Mouse (Mus musculus) ovary, postnatal 36 days (tissue): ENCODE measurements around the gene Lin28a.
A peak's percentile ranks its signal among the peaks of the same experiment; 100 is the strongest.

Experiments used
- DNase-seq: peaks from one replicate; pipeline ENCODE4 v3.0.0; 2022; ENCODE audit warnings: low spot score, mixed read lengths

Gene Lin28a

DNA sequence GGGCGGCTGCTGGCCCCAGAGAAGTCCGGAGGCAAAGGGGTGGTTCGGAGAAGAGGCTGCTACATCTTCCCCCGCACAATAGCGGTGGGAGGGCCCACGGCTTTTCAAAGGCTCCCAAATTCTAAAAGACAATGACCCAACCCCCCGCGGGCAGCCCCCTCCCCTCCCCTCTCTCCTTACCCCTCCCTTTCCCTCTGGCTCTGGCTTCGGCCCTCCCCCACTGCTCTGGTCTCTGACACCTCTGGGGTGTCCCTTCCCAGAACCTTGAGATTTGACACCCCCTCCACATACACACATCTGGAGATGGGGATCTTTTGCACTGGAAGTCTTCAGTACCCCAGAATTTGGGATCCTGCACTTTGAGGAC is at the start of gene Lin28a:
Lin28a (minus strand) TSS at position 63 of the 367 bp plus-strand sequence.
- no peak for DNase-seq

DNA sequence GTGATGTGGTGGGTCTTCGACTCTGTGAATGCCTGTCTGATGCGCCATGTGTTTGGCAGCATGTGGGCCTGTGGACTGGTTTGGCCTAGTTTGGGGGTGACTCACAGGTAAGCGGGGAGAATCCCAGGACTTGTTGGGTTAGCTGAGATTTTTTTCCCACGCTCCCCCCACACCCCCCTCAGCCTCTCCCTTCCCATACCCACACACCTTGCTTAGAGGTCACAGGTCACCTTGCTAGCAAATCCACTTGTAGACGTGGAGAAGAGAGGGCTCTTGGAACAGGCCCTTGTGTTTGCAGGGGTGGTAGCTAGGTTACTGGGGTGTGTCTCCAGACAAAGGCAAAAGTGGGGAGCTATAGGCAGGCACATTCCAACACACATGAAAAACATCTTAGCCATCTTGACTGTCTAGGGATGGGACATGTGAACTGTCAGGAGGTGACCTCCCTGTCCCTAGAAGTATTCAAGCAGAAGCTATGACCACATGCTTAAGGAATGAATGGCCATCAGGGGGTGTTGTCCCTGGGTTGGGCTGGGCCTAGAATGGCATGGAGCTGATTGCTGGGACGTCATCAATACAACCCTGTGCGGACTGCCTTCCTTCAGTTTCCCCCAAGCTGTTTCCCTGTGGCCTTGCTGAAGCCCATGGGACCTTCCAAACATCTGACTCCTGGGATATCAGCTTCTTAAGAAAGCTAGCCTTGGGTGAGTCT is 49.3 kb upstream of the Lin28a start:
- no peak for DNase-seq

DNA sequence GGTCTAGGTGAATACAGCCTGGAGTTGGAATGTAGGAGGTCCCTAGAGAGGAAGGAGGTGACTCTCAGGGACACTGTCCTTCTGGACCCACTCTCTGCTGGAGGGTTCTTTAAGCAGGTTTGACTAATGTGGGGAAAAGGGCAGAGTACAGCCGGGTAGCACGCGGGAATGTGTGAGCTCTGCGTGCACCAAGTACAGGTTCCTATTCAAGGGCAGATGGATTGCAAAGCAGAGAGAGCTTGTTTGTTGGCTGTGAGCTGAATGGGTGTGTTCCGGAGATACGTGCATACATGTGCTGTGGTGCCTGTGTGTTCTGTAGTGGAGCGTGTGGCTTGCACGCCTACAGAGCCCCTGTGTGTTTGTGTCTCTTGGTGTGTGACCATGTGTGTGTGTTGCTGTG is 48.7 kb upstream of the Lin28a start:
- DNase-seq, result no peak

DNA sequence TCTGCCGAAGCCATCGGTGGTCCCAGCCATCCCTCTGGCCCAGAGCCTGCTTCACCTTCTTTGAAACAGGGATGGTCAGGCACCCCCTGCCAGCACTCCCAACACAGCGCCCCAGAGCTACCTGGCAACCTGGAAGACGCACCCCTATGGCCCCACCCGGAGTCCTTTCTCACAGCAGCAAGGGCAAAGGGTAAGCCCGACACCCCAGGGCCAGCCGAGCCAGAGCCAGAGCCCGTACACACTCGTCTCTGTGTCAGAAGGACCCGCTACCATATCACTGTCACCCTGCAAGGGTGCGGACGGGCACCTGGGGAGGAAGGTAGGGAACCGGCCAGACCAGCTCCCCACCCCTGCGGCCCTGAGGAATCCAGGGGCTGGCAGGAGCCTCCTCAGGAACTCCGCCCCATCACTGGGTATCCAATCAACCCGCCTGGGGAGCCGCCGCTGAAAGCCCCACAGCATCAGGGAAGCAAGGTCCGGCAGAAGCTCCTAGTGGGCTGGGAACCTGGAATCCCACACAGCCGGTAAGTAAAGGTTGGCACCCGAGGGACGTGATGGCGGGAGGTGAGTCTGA is 46.9 kb upstream of the Lin28a start:
- no peak for DNase-seq

DNA sequence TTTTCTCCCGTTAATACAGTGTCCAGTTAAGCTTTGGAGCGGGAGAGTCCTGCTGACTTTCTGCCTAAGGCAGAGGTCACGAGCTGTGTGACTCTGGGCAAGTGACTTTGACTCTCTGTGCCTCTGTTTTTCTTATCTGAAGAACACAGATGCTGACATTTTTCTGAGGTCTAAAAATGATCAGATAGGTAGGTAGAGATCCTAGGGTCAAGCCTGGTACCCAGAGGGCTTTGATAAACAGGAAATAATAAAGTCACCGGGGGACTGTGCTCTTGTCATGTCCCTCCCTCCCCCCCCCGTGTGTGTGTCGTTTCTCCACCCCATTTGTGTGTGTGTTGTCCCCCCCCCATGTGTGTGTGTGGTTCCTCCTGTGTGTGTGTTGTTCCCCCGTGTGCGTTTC is 43.9 kb upstream of the Lin28a start:
- DNase-seq, result no peak

DNA sequence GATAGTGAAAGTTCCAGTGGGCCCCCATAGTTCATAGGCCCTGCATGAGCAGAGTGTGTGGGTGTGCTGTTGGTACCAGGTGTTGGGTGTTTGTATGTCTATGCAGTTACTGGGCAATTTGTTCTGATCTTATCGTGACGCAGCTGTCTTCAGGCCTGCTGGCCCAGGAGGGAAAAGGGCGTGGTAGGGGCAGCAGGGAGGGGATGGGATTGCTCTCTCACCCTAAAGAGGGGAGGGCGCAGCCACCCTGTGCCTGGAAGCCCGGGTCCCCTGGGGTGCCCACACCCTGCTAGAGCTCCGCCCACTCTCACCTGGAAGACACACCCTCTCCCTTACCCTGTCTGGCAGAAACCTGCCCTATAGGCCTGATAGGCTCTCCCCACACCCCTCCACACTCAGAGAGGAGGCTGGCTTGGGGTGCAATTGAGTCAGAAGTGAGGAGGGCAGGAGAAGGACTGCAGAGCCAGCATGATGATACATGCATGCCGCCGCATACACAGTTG is 43.4 kb upstream of the Lin28a start:
- DNase-seq, result no peak

DNA sequence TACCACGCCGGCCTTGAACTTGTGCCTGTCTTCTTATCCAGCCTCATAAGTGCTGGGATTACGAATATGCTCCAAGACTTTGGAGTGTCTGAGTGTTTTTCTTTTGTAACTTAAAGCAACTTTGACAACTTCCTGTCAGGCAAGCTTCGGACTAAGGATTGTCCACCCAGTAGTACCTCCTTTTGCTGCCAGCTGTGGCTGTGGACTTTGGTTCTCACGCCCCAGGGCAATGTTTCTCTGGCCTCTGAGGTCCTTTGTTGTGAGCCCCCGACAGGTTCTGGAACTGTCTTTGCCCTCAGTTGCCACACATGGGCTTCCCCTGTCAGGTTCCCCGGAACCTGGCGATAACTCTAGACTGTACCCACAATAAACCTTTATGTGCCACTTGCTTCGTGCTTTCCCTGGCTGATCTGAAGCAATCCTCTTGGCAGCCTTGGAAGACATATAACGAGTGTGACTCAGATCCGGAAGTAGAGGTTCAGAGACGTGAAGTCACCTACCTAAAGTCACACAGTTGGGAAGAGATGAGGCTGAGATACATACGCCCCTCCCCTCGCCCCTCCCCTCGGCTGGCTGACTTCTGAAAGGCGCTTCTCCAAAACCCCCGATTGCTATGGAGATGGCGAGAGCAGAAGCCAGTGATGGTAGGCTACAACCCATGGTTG is 42.7 kb upstream of the Lin28a start:
- DNase-seq, result no peak

DNA sequence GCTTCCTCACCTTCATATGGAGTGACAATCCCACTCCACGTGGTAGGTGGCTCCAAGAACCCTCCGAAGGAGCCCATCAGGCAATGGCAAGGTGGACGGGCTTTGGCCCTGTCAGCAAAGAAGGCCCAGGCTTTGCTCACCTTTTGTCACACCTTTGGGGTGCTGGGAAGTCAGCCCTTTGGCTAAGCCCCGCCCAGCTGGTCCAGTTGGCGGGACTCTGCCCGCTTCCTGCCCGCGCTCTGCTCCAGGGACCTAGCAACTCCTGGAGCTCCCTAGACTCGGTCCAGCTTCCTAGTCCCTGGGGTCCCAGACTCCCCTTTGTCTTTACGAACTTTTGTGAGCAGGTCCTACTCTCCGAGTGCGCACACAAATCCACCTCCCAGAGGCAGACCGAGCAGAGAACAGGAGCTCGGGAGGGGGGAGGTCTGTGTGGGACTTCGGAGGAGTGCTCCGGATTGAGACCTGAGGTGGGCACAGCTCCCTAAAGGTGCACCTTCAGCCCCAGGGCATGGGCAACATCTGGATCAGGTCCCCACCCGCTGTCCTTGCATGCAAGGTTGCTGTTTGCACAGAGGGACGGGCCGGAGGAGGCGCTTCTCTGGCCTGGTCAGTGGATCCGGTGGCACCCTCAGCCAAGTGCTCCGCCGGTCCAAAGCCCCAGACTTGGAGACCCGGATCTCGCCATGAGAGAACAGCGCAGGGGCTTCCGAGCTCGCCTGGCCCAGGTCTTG is 41.7 kb upstream of the Lin28a start, which contains the start of gene Crybg2:
Crybg2 (plus strand) TSS at position 681 of the 731 bp plus-strand sequence.
- no peak for DNase-seq

DNA sequence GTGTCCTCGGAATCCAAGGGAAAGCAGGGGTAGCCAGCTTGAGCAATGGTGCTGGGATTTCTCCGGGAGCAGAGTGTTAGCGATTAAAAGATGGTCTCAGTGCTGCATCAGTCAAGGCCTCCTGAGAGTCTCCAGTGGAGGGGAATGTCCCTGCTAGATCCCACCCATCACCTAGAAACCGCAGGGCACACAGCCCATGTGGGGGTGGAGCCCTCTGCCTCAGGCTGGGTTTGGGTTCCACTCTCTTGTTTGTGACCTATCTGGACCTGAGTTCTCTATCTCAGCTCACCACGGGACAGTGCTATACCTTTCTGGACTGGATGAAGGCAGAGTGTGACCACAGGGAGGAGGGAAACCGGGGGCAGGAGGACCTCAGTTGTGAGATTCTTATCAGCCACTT is 40.3 kb upstream of the Lin28a start:
- no peak for DNase-seq

DNA sequence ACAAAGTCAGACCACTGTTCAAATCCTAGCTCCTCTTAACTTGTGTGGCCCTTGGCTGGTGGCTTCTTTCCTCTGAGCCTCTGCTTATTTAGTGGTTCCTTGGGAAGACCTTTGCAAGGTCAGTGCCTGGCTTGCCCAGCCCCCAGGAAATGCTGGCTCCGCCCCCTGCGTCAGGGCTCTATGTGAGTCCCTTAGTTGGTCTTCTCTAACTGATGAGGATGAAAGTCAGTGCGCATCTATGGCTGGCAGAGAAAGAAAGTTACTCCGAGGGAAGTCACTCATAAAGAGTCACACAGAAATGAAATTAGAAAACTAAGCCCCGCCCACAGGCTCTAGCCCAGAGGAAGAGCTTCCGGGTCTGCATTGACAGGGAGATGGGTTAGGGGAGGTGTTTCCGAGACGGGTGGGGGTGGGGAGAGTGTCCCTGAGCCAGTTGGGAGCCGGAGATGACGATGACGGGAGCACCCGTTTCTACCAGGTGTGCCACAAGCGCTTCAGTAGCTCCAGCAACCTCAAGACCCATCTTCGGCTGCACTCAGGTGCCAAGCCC is 39.6 kb upstream of the Lin28a start:
- DNase-seq, result no peak

DNA sequence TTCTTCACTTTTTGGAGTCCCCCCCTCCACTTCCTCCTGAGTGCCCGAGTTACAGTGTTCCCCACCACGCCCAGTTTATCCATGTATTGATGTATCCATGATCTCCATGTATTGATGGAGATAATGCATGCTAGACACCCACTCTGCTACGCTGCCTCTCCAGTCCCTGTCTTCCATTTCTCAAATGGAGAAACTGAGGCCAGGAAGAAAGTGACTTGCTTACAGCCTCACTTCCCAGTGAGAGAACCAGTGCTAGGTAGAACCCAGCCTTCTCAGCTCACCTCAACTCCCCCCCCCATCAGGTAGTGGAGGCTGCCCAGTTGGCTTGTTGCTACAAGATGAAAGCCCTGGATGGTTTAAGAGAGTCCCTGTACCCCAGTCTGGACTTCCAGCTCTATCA is 34.9 kb upstream of the Lin28a start, which contains the start of gene Zfp683:
Zfp683 (plus strand) TSS at position 301 of the 400 bp plus-strand sequence.
- no peak for DNase-seq

DNA sequence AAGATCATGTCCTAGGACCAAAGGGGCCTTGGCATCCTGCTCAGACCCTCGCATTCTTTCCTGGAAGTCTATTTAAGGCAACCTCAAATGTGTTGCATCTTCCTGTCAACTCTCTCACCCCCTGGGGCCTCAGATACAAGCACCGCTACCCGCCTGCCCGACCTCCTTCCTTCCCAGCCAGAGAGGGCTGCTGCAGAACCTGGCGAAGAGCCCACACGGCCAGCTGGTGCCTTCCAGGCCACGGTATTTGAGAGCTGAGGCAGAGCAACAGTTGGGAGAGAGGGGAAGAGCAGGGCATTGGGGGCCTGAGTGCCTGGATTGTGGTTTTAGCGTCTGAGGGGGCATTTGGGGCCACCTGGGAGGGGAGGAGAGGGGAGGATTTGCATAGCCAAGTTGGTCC is 33.9 kb upstream of the Lin28a start:
- no peak for DNase-seq

DNA sequence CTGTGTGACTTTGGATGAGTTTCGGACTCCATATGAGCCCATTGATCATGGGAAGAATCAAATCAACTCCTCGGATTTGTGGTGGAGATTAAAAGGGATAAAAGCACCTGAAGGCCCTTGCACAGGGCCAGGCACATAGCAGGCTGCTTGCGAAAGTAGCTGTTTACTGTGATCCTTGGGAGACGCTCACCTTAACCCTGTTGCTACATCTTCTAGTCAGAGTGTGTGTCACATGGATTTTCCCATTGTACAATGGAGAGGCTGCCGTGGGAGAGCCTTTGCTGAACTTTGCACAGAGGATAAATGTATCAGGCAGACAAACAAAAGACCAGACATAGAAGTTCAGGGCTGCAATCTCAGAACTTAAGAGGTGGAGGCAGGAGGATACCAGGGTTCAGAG is 33.3 kb upstream of the Lin28a start:
- no peak for DNase-seq

DNA sequence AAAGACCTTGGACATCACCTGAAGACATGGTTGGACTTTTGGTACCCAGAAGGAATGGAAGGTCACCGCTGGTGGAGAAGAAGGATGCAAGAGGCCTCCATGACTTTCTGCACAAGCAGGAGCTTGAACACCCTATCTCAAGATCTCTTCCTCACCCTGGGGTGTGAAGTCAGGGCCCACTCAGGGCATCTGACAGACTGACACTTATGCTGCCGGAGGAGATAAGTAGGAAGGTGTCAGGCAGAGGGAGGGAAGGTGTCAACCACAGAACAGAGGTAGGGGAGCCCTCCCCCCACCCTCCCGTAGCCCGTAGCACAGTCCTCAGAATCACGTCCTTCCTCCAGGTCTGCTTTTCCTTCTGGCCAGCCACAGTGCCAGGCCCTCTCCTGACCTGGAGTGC is 29.0 kb upstream of the Lin28a start:
- DNase-seq, result no peak

DNA sequence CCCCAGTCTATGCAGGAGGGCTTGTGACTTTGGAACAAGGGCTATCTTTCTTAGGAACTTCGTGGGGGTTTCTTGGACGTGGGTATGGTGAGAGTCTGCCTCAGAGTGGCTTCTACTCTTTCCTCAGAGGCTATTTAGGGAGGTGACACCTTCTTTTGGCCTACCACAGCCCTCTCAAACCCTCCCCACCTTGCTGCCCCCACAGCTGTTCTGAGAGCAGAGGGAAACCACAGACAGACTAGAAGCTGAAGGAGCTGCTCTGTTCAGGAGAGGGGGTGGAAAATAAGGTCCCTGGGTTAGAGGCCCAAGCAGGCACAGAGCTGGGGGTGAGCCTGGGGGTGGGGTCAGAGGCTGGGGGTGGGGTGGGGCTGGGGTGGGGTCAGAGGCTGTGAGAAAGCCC is 24.4 kb upstream of the Lin28a start:
- no peak for DNase-seq

DNA sequence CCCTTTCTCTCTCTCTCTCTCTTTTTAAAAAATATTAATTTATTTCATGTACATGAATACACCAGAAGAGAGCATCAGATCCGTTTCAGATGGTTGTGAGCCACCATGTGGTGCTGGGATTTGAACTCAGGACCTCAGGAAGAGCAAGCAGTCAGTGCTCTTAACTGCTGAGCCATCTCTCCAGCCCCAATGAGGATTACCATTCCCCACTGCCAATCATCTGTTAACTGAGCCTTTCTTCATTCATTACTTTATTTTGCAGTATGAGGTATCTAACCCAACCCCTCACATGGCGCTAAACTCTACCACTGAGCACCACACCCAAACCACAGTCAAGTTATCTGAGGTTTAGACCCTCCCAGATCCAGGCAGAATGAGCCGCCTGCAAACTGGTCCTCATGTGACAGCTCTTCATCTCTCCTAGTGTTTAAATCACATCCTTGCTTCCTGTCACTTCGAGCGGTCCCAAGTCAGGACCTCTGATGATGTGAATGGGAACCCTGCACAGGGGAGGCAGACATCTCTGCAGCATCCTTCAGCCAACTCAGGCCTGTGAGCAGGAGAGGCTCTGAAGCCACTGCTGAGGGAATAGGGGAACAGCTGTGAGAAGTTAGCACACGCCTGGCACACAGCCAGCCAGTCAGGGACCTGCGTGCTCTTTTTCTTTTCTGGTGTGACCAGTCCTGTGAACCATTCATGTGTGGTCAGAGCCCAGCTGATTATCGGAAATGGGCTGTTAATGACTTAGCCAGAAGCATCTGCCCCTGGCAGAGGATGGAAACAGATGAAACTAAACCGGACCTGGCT is 22.9 kb upstream of the Lin28a start:
- no peak for DNase-seq

DNA sequence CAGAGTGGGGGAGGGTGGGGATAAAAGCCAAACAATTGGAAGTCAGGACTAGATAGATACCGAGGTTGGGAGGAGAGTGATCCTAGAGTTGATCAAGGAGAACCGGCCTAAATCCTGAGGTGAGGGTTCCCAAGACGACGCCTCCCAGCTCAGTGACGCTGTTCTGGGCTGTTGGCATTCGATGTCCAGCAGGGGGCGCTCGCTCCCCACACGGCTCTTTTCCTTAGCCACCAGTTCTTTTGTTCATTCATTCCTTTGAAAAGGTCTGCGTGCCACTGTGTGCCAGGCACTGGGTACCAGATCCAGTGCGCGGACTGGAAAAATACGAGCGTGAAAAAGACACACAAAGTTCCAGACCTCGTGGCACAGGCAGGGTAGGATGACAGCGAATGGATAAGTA is 17.3 kb upstream of the Lin28a start:
- DNase-seq, result peak; percentile 72

DNA sequence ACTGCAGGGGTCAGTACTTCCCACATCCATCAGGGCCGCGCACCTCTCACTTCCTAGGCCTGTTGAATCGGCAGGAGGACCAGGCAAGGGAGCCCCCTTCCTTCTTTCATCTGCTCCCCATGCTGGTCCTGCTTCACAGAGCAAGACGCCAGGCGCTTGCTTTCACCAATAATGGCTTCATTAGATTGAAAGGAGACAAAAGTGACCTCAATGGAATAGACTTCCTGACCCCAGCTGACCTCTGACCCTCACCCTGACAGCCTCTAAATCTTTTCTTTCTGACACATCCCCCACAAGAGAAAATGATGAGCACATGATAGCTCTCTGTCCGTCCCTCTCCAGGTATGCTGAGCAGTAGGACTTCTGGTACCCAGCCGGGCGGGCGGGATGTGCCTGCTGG is 7.2 kb upstream of the Lin28a start:
- no peak for DNase-seq

DNA sequence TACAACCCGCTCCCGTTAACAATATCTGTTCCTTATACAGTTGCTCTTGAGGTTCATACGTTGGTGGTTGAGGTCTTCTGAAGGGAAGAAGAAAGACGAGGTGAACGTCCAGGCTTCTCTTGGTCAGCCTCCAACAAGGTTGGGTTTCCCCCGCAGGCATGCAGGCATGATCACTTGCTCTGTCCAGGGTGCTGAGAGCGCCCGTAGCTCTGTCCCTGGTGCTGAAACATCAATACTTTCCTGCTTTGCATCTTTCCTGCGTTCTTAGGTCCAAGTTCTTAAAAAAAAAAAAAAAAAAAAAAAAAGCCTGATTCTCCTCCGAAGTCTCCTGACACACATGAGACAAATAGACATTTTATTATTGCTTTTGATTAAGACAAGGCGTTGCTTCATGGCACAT is 2.0 kb upstream of the Lin28a start:
- DNase-seq, result peak; percentile 81

DNA sequence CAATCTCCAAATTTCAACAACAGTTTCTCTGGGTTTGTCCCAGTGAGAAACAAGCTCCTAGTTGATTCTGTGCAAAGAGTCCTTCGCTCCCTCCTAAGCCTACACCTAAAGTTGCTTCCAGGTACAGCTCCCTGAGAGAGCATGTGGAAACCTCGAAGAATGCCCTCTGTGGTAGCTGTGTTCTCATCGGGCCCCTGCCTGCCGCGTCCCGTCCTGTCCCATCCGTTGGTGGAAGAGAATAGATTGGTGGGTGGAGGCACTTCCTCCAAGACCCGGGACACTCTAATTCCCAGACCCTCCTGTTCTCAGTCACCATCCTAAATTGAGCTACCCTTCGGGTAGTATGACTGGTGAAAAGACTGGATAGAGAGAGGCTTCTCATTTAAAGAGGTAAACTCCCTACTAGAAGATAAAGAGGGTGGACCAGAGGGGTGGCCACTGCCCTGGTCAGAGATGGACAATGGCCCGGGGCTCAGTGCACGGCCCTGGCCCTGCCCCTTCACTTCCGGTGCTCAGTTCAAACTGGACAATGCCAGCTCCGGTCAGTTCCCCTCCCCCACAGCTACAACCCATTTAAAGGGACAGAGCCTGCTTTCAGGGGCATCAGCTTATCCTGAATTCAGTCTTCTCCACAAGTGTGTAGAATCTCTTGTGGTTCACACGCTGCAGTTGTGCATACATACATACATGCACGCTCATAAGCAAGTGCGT is 1.2 kb upstream of the Lin28a start:
- DNase-seq, result no peak

DNA sequence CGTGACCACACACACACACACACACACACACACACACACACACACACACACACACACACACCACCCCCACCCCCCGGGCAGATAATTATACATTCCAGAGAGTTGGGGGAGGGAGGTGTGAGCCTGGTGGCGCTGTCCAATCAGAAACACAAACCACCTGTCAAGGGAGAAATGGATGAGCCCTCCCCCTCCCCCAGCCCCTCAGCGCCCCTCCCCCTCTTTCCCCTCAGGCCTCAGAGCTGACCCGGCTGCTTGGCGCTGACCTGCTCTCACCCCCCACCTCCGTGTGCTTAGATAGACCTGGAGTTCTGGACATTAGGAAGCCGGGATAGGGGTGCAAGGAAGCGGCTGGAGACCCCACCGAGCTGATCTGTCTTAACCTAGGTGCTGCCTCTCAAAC is 569 bp upstream of the Lin28a start:
- DNase-seq, result no peak
